ENCODE assay signal across 10 mouse cellular contexts in genomic region chr1:64338575-64338961, GRCm38 (mm10).
DNase-seq lines count a peak whose midpoint lies in the region; ATAC-seq lines count a peak whose summit lies in the region.
"Had no signal": no experiment of that assay in that cellular context is flagged by ENCODE, and none has a peak within 500 bp of the region (broad histone marks: within the 10 kb centered on the region; RNA-seq: fewer than 3 reads in every experiment).

No protein-coding gene starts in this region.

- H3K4me3 ChIP-seq in neural tube, embryonic 11.5 days (ENCODE audit: low read depth, low read length): no peak overlapping the region
- H3K4me3 ChIP-seq in embryonic facial prominence, embryonic 13.5 days: no peak overlapping the region
- H3K4me3 ChIP-seq in neural tube, embryonic 14.5 days (ENCODE audit: low read depth, low read length): no peak overlapping the region
- H3K4me3 ChIP-seq in heart, embryonic 11.5 days (ENCODE audit: low read depth, low read length): no peak overlapping the region
- H3K4me3 ChIP-seq: heart, embryonic 15.5 days; limb, embryonic 12.5 days had no signal

- 41% methylated on average over 9 of the region's 9 CpGs for WGBS in neural tube, embryonic 11.5 days
- 40% methylated on average over 9 of the region's 9 CpGs for WGBS in embryonic facial prominence, embryonic 13.5 days
- WGBS in neural tube, embryonic 14.5 days: 32% methylated on average over 9 of the region's 9 CpGs
- WGBS in heart, embryonic 11.5 days (ENCODE audit: insufficient replicate concordance): 46% methylated on average over 9 of the region's 9 CpGs

- no peak overlapping the region for H3K9ac ChIP-seq in neural tube, embryonic 11.5 days (ENCODE audit: low read length)
- H3K9ac ChIP-seq in embryonic facial prominence, embryonic 13.5 days: no peak overlapping the region
- no peak overlapping the region for H3K9ac ChIP-seq in neural tube, embryonic 14.5 days (replicated peaks; ENCODE audit: low read depth, low read length)
- H3K9ac ChIP-seq in heart, embryonic 11.5 days (ENCODE audit: low read depth, low read length): no peak overlapping the region
- H3K9ac ChIP-seq: heart, embryonic 15.5 days; limb, embryonic 12.5 days had no signal

- H3K4me2 ChIP-seq in neural tube, embryonic 11.5 days (ENCODE audit: low read depth): no peak overlapping the region
- H3K4me2 ChIP-seq in embryonic facial prominence, embryonic 13.5 days: 0 out of 2 replicates have a peak overlapping the region, but pooled peaks have one; percentile 10
- peak overlapping the region; percentile 35; the same call in 1 of the 2 replicates for H3K4me2 ChIP-seq in neural tube, embryonic 14.5 days (ENCODE audit: low read depth, low read length)
- H3K4me2 ChIP-seq in heart, embryonic 11.5 days: no peak overlapping the region
- H3K4me2 ChIP-seq: heart, embryonic 15.5 days; limb, embryonic 12.5 days had no signal

- H3K4me1 ChIP-seq in neural tube, embryonic 11.5 days (ENCODE audit: control insufficient read depth, insufficient read depth, low read length): peaks cover 7% of the 10 kb centered on the region; the same call in 1 of the 2 replicates
- no peaks in the 10 kb centered on the region for H3K4me1 ChIP-seq in embryonic facial prominence, embryonic 13.5 days
- peaks cover 13% of the 10 kb centered on the region; the same call in 1 of the 2 replicates for H3K4me1 ChIP-seq in neural tube, embryonic 14.5 days (ENCODE audit: control insufficient read depth, insufficient read depth, low read length)
- no peaks in the 10 kb centered on the region for H3K4me1 ChIP-seq in heart, embryonic 11.5 days (ENCODE audit: control insufficient read depth, insufficient read depth, low read length)
- H3K4me1 ChIP-seq: heart, embryonic 15.5 days; limb, embryonic 12.5 days had no signal

- no peak for ATAC-seq in neural tube, embryonic 11.5 days (ENCODE audit: insufficient read depth, low FRiP score, low TSS enrichment)
- ATAC-seq in embryonic facial prominence, embryonic 13.5 days (ENCODE audit: insufficient number of reproducible peaks, insufficient read depth, low FRiP score, low TSS enrichment, low read depth): no peak
- no peak for ATAC-seq in neural tube, embryonic 14.5 days (ENCODE audit: low read depth)
- ATAC-seq in heart, embryonic 11.5 days (replicated peaks; ENCODE audit: insufficient number of reproducible peaks, low FRiP score, low TSS enrichment): no peak

- no peaks in the 10 kb centered on the region for H3K9me3 ChIP-seq in neural tube, embryonic 11.5 days (ENCODE audit: control insufficient read depth, low read length)
- H3K9me3 ChIP-seq in embryonic facial prominence, embryonic 13.5 days: no peaks in the 10 kb centered on the region
- no peaks in the 10 kb centered on the region for H3K9me3 ChIP-seq in neural tube, embryonic 14.5 days (ENCODE audit: control insufficient read depth, low read length)
- no peaks in the 10 kb centered on the region for H3K9me3 ChIP-seq in heart, embryonic 11.5 days (replicated peaks; ENCODE audit: control insufficient read depth, low read length)
- H3K9me3 ChIP-seq: heart, embryonic 15.5 days; limb, embryonic 12.5 days had no signal

- H3K27me3 ChIP-seq in neural tube, embryonic 11.5 days (ENCODE audit: control insufficient read depth, insufficient read depth, low read length): no peaks in the 10 kb centered on the region
- H3K27me3 ChIP-seq in embryonic facial prominence, embryonic 13.5 days: no peaks in the 10 kb centered on the region
- no peaks in the 10 kb centered on the region for H3K27me3 ChIP-seq in neural tube, embryonic 14.5 days (ENCODE audit: control insufficient read depth, insufficient read depth, low read length)
- H3K27me3 ChIP-seq in heart, embryonic 11.5 days (ENCODE audit: control insufficient read depth, insufficient read depth, low read length): no peaks in the 10 kb centered on the region
- H3K27me3 ChIP-seq: heart, embryonic 15.5 days; limb, embryonic 12.5 days had no signal

- H3K36me3 ChIP-seq in neural tube, embryonic 11.5 days (ENCODE audit: control insufficient read depth, insufficient read depth, low read length): no peaks in the 10 kb centered on the region
- no peaks in the 10 kb centered on the region for H3K36me3 ChIP-seq in embryonic facial prominence, embryonic 13.5 days
- no peaks in the 10 kb centered on the region for H3K36me3 ChIP-seq in neural tube, embryonic 14.5 days (ENCODE audit: control insufficient read depth, insufficient read depth, low read length)
- H3K36me3 ChIP-seq in heart, embryonic 11.5 days (ENCODE audit: control insufficient read depth, insufficient read depth, low read length): no peaks in the 10 kb centered on the region
- H3K36me3 ChIP-seq: heart, embryonic 15.5 days; limb, embryonic 12.5 days had no signal

- peak overlapping the region; percentile 24; the same call in 1 of the 2 replicates for H3K27ac ChIP-seq in neural tube, embryonic 11.5 days (ENCODE audit: low read depth, low read length)
- no peak overlapping the region for H3K27ac ChIP-seq in embryonic facial prominence, embryonic 13.5 days
- no peak overlapping the region for H3K27ac ChIP-seq in neural tube, embryonic 14.5 days (ENCODE audit: low read depth, low read length)
- no peak overlapping the region for H3K27ac ChIP-seq in heart, embryonic 11.5 days (ENCODE audit: low read depth, low read length)
- H3K27ac ChIP-seq: heart, embryonic 15.5 days; limb, embryonic 12.5 days had no signal

- no peak for DNase-seq in neural tube, embryonic 11.5 days (ENCODE audit: low spot score)
- DNase-seq in neural tube, embryonic 10.5 days (ENCODE audit: extremely low spot score, low spot score): no peak
- DNase-seq in kidney, postnatal 10 days: peak; percentile 16
- no peak for DNase-seq in cerebellum, postnatal 4 days (ENCODE audit: low spot score in 2 of 2)
- DNase-seq in spleen, postnatal 36 days (ENCODE audit: low spot score in 2 of 2): no peak

Comparison
In these comparisons a context has a peak if more than half of its experiments do, and no peak if none do; other contexts are left out.
1. H3K4me2 ChIP-seq: peak in embryonic facial prominence, embryonic 13.5 days (single experiment) and neural tube, embryonic 14.5 days (single experiment); none in neural tube, embryonic 11.5 days (single experiment) and heart, embryonic 11.5 days (single experiment).